Mouse (Mus musculus) G1E (cell line): ENCODE results near the gene Odaph.

Experiments
- CTCF ChIP-seq: IDR thresholded peaks from 2 replicates; pipeline ENCODE4 v1.5.1; 2012; ENCODE audit warnings: low read depth, low read length, inconsistent platforms, mixed read lengths
- GATA1 ChIP-seq: IDR thresholded peaks from 2 replicates; pipeline ENCODE4 v1.6.1; 2012; ENCODE audit warnings: borderline replicate concordance, low read length, inconsistent platforms, mixed read lengths
- POLR2AphosphoS5 ChIP-seq: IDR thresholded peaks from 2 replicates; pipeline ENCODE4 v1.6.1; 2012; ENCODE audit warnings: low read depth, low read length, inconsistent platforms; ENCODE audit not compliant: insufficient replicate concordance
- TAL1 ChIP-seq: conservative IDR thresholded peaks from 2 replicates; pipeline ENCODE4 v1.6.1; 2012; ENCODE audit warnings: low read depth, low read length, inconsistent platforms, mixed read lengths

DNA sequence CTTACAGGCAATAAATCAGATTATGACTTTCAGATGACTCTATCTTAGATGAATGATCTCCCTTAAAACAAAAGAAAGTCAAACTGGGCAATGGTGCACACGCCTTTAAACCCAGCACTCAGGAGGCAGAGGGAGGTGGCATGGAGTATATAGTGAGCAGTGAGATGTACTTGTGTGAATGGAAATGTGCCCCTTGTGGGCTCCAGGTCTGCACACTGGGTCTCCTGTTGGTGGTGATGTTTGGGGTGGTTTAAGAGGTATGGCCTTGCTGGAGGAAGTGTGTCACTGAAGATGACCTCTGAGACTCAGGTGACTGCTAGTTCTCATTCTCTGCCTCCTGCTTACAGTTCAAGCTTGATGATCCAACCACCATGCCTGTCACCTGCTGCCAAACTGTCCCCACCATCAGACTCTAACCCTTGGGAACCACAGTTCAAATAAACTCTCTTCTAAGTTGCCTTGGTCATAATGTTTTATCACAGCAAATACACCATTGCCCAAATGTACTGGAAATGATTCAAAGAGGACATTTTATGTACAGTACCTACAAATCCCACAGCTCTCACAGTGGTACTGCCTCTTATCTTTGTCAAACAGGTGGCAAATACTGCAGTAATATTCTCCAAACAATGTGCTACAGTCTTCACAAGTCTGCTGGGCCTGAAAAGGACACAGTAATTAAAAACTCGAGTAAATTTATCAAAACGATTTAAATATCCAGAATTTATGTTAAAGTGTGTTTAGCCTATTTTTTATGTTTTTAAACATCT is 30.1 kb upstream of the Odaph start:
- no peak for TF ChIP-seq CTCF
- no peak for TF ChIP-seq GATA1
- no peak for TF ChIP-seq POLR2AphosphoS5
- TF ChIP-seq TAL1, result peak; percentile 47
